Mouse (Mus musculus): ENCODE data around the gene Alox5ap. TPM values are rescaled to one million over a fixed set of nuclear protein-coding genes. Genes with fewer than 3 reads are reported as not detected.

The Alox5ap gene
- polyA plus RNA-seq, 1 experiment from 2014 or later = 7.5 TPM

DNA sequence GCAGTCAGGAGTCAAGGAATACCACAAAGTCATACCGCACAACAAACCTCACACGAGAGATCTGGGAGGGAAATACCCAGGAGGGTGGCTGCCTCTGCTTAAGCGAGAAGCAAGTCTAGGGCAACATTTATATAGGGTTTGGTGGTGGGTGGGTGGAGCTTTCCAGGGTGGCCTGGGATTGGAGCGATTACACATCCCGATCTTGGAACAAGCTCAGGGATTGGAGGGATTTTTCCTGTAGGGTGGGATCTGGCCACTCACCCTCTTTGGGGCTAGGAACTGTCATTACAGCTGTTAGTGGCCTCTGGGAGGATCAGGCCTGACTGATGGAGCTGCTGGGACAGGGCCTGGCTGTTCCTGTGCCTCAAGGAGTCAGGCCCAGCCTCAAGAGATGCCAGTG is 26.7 kb downstream of the Alox5ap start:
- H3K4me3 ChIP-seq = no peak overlapping the region
- H3K27ac ChIP-seq = no peak overlapping the region
- peaks cover 20% of the 10 kb centered on the region for H3K27me3 ChIP-seq (ENCODE audit: insufficient read depth, poor library complexity, severe bottlenecking)
- no peaks in the 10 kb centered on the region for H3K9me3 ChIP-seq
- no peaks in the 10 kb centered on the region for H3K36me3 ChIP-seq
- H3K4me1 ChIP-seq (replicated peaks) = peaks cover 19% of the 10 kb centered on the region
- WGBS = 87% methylated on average over 5 of the region's 5 CpGs
- DNase-seq (ENCODE audit: low spot score) = no peak

DNA sequence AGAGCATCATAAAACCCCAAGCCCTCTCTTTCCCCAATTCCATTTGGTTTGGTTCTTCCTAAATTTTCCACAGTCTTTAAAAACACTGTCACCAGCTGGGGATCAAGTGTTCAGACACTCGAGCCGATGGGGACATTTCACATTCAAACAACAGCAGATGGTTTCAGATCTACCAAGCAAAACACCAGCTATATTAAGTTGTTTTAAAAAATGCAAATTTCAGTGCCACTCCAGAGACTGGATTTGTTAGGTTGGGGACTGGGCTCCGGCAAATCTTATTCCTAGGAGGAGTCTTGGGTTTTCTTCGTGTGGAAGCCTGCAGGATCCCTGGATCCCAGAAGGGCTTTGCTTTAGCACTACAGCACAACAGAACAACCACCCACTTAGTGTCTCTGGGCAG is 28.5 kb downstream of the Alox5ap start:
- Histone ChIP-seq H3K4me3 (no peak overlapping the region), H3K9me3 (peaks cover 8% of the 10 kb centered on the region; the same call in 1 of the 2 replicates), H3K36me3 (no peaks in the 10 kb centered on the region), H3K27ac (no peak overlapping the region), H3K4me1 (replicated peaks) (peaks cover 1% of the 10 kb centered on the region; the same call in 1 of the 2 replicates), H3K27me3 (ENCODE audit: insufficient read depth, poor library complexity, severe bottlenecking) (peaks cover 2% of the 10 kb centered on the region)
- no peak for DNase-seq (ENCODE audit: low spot score)
- 86% methylated on average over 4 of the region's 4 CpGs for WGBS

DNA sequence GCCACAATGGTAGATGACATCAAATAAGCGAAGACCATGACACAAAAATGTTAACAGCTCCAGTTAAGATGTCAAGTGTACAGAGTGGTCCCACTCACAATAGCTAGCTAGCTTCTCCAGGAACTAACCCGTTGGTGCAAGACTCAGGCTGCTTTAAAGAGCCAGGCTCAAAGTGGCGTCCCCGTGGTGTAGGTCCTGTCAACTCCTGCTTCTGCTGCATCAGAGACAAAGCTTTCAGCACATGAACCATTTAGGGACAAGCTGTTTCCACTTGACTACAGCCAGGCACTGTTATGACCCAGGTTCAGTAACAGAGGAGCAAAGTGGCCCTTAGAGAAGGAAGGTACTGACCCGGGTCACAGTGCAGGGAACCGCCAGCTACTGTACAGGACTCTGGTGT is 32.2 kb downstream of the Alox5ap start:
- DNase-seq (ENCODE audit: low spot score) = no peak
- Histone ChIP-seq H3K4me3 (no peak overlapping the region), H3K27me3 (ENCODE audit: insufficient read depth, poor library complexity, severe bottlenecking) (no peaks in the 10 kb centered on the region), H3K4me1 (replicated peaks) (no peaks in the 10 kb centered on the region), H3K36me3 (no peaks in the 10 kb centered on the region), H3K27ac (no peak overlapping the region), H3K9me3 (peaks cover 8% of the 10 kb centered on the region; the same call in 1 of the 2 replicates)
- 92% methylated on average over 6 of the region's 6 CpGs for WGBS

- no peaks in the 10 kb centered on the region for H3K4me1 ChIP-seq (replicated peaks)
- no peaks in the 10 kb centered on the region for H3K36me3 ChIP-seq
- H3K27ac ChIP-seq = no peak overlapping the region
- H3K4me3 ChIP-seq = no peak overlapping the region
- no peak for DNase-seq (ENCODE audit: low spot score)
- 59% methylated on average over 2 of the region's 2 CpGs for WGBS
- H3K27me3 ChIP-seq (ENCODE audit: insufficient read depth, poor library complexity, severe bottlenecking) = no peaks in the 10 kb centered on the region
- peaks cover 8% of the 10 kb centered on the region; the same call in 1 of the 2 replicates for H3K9me3 ChIP-seq
These were observed 32.9 kb downstream of the Alox5ap start for GRCm38 (mm10) chr5:149297464-149297863.

GRCm38 (mm10) chr5:149298234-149298633 is 33.7 kb downstream of the Alox5ap start:
- no peaks in the 10 kb centered on the region for H3K36me3 ChIP-seq
- H3K9me3 ChIP-seq = peaks cover 8% of the 10 kb centered on the region; the same call in 1 of the 2 replicates
- no peak overlapping the region for H3K27ac ChIP-seq
- H3K4me3 ChIP-seq = no peak overlapping the region
- no peak for DNase-seq (ENCODE audit: low spot score)
- H3K27me3 ChIP-seq (ENCODE audit: insufficient read depth, poor library complexity, severe bottlenecking) = no peaks in the 10 kb centered on the region
- 68% methylated on average over 4 of the region's 4 CpGs for WGBS
- H3K4me1 ChIP-seq (replicated peaks) = no peaks in the 10 kb centered on the region

DNA sequence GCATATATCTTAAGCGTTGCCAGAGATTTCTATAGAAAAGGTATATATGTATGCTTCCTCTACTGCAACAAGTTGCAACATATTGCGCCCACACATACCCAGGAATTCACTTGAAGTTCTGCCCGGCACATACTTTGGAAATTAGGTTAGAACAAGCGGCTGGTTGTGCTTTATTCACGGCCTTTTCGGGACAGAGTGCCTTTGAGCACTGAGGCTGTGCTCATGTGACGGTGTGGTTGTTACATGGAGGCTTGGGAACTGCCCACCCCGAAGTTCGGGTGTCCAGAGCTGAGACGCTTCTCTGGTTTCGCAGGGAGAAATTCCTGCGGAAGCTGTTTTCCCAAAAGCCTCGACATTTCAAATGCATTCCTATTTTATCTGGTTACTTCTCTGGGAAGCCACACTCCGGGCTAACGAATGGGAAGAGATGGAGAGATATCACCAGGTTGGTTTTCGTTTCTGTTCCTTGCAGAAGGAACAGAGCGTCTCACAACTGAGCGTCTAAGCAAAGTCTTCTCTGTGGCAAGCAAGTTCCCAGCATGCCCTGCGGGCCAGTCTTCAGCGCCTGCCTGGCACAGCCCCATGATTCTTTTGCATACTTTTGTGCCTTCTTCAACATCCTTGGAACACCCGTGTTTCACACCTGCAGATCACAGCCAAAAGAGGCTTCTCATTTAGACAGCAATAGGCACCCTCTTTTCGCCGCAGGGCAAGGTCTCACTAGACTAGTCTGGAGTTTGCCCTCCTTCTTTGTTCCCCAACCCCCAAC is 48.5 kb downstream of the Alox5ap start:
- peak overlapping the region; percentile 35; the same call in 1 of the 2 replicates for H3K27ac ChIP-seq
- 0 out of 2 replicates have a peak, but pooled peaks cover 7% of the 10 kb centered on the region for H3K9me3 ChIP-seq
- WGBS = 67% methylated on average over 23 of the region's 23 CpGs
- H3K27me3 ChIP-seq (ENCODE audit: insufficient read depth, poor library complexity, severe bottlenecking) = no peaks in the 10 kb centered on the region
- no peak for DNase-seq (ENCODE audit: low spot score)
- peaks cover 18% of the 10 kb centered on the region for H3K4me1 ChIP-seq (replicated peaks)
- H3K36me3 ChIP-seq = no peaks in the 10 kb centered on the region
- H3K4me3 ChIP-seq = no peak overlapping the region

- Histone ChIP-seq H3K27ac (no peak overlapping the region; the same call in 1 of the 2 replicates), H3K4me1 (replicated peaks) (peaks cover 25% of the 10 kb centered on the region), H3K36me3 (no peaks in the 10 kb centered on the region), H3K27me3 (ENCODE audit: insufficient read depth, poor library complexity, severe bottlenecking) (no peaks in the 10 kb centered on the region), H3K9me3 (0 out of 2 replicates have a peak, but pooled peaks cover 7% of the 10 kb centered on the region), H3K4me3 (no peak overlapping the region)
- DNase-seq (ENCODE audit: low spot score) = no peak
- 88% methylated on average over 12 of the region's 12 CpGs for WGBS
These were observed 50.0 kb downstream of the Alox5ap start for GRCm38 (mm10) chr5:149314514-149315081.

- DNase-seq (ENCODE audit: low spot score) = peak; percentile 60
- Histone ChIP-seq H3K4me3 (no peak overlapping the region), H3K4me1 (replicated peaks) (peaks cover 48% of the 10 kb centered on the region), H3K9me3 (0 out of 2 replicates have a peak, but pooled peaks cover 7% of the 10 kb centered on the region), H3K27ac (peak overlapping the region; percentile 60; the same call in 1 of the 2 replicates), H3K36me3 (no peaks in the 10 kb centered on the region), H3K27me3 (ENCODE audit: insufficient read depth, poor library complexity, severe bottlenecking) (0 out of 2 replicates have a peak, but pooled peaks cover 4% of the 10 kb centered on the region)
- 20% methylated on average over 4 of the region's 4 CpGs for WGBS
These were observed 52.4 kb downstream of the Alox5ap start for GRCm38 (mm10) chr5:149316926-149317325.

DNA sequence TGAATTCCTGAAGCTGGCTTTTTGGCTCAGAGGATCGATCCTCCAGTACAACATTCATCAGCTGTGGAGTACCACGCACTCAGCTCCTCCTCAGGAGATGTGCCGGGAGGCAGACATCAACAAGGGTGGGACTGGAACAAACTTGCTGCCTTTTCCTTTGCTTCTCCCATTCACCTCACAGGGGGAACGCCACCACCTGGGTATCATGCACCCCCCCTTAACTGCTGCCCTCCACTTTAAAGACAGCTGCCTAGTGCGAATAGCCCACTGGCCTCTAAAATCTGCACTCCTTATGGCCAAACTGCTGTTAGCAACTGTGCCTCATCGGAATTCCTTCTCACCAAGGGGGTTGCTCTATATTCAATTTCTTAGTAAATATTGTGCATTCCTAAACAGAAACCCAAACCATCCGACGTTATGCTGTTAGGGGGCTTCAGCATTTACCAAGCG is 55.3 kb downstream of the Alox5ap start:
- peak; percentile 41 for DNase-seq (ENCODE audit: low spot score)
- Histone ChIP-seq H3K4me3 (peak overlapping the region; percentile 40), H3K4me1 (replicated peaks) (peaks cover 69% of the 10 kb centered on the region), H3K27me3 (ENCODE audit: insufficient read depth, poor library complexity, severe bottlenecking) (0 out of 2 replicates have a peak, but pooled peaks cover 4% of the 10 kb centered on the region), H3K27ac (peak overlapping the region; percentile 87), H3K9me3 (0 out of 2 replicates have a peak, but pooled peaks cover 7% of the 10 kb centered on the region), H3K36me3 (no peaks in the 10 kb centered on the region)
- 23% methylated on average over 9 of the region's 9 CpGs for WGBS

DNA sequence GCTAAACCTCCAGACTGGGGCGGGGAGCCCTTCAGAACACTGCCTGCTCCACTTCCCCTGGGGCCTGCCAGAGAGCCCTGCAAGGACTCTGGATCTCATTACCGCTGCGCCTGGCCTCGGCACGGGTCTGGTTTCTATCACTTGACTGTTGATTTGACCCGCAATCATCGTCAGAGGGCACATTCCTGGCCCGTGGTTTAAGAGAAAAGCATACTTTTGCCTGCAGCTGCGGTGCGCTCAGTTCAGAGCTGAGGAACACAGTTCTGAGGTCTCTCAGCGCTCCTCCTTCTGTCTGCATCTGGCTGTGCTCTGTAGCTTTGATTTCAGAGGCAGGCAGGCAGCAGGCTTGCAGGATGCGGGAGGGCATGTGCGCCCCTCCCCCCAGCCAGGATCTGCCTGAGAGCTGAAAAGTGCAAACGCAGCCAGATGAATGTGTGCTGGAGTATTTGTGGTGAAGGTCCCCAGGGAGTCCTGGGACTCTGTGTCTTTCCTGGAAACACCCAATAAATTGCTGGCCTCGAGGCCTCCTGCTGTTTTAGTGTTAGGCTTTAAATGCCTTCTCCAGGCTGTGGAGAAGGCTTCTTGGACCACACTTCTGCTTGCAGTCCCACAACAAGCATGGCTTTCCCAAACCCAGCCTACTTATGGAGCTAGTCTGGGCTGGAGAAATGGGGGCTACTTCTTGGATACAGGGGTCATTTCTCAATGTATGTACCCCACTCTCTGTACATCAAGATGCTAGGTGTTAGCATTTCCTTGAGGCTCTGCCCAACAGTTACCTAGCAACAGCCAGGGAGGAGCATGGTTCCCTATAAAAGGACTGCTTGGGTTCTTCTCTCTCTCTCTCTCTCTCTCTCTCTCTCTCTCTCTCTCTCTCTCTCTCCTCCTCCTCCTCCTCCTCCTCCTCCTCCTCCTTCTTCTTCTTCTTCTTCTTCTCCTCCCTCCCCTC is 56.2 kb downstream of the Alox5ap start:
- H3K27ac ChIP-seq = peak overlapping the region; percentile 87
- H3K36me3 ChIP-seq = no peaks in the 10 kb centered on the region
- DNase-seq (ENCODE audit: low spot score) = peak; percentile 88
- WGBS = under 1% methylated on average over 15 of the region's 15 CpGs
- peak overlapping the region; percentile 40 for H3K4me3 ChIP-seq
- H3K9me3 ChIP-seq = no peaks in the 10 kb centered on the region
- H3K27me3 ChIP-seq (ENCODE audit: insufficient read depth, poor library complexity, severe bottlenecking) = 0 out of 2 replicates have a peak, but pooled peaks cover 4% of the 10 kb centered on the region
- peaks cover 77% of the 10 kb centered on the region for H3K4me1 ChIP-seq (replicated peaks)

DNA sequence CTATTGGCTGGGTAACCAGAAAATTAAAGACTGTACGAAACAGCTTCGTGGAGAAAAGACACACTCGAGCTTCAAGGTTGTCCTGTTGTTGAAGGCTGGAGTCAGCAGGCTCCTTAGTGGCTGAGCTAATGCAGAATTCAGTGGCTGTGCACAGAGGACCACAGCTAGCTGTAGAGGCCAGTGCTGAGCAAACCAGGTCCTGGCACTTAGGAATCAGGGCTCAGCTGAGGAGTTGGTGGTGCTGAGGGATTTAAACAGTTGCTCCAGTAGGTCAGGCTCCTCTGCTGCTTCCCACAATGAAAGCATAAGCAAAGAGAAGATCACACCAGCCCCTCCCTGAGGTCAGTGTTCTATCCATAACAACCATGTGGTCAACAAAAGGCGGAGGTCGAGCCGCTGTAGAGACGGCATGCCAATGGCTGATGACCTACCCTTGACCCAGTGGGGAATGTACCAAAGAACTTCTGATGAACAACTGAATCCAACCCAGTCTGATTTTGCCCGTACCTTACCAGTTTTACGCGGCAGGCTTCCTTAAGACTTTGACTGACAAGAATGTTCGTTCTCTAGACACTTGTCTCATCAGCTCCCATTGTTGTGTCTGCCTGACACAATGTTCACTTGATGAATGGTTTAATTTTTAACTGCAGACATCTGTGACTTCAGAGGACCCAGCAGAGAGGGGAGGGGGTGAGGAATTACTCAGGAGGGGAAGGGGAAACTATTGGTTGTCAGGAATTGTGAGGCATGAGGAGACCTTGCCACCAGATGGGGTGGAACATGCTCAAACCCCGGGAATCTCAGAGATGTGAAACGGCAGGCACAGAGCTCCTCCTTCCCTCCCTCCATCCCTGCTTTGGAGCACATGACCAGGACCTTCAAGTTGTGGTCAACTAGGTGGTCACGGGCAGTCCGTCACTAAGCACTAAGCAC is 57.6 kb downstream of the Alox5ap start:
- no peaks in the 10 kb centered on the region for H3K36me3 ChIP-seq
- DNase-seq (ENCODE audit: low spot score) = peak; percentile 63
- H3K27ac ChIP-seq = peak overlapping the region; percentile 87
- no peaks in the 10 kb centered on the region for H3K9me3 ChIP-seq
- 39% methylated on average over 15 of the region's 15 CpGs for WGBS
- H3K4me1 ChIP-seq (replicated peaks) = peaks cover 72% of the 10 kb centered on the region
- H3K4me3 ChIP-seq = 0 out of 2 replicates have a peak overlapping the region, but pooled peaks have one; percentile 11
- 0 out of 2 replicates have a peak, but pooled peaks cover 4% of the 10 kb centered on the region for H3K27me3 ChIP-seq (ENCODE audit: insufficient read depth, poor library complexity, severe bottlenecking)

Data from hindbrain, embryonic 10.5 days (tissue).